Mouse (Mus musculus) CD4-positive helper T cell, adult 2 months (primary cell): ENCODE measurements around the gene Cys1.
"Not testable (repeated sequence)": the region's sequence is repeated elsewhere in the genome, so short reads cannot be mapped to it uniquely, and the experiment has no call there.

ENCODE experiments used
- DNase-seq: peaks from one replicate; pipeline ENCODE4 v3.0.0-alpha.2; 2012; ENCODE audit warnings: low read depth, missing footprints, low spot score

The Cys1 gene

GRCm38 (mm10) chr12:24681286-24682023 lies at the start of gene Cys1:
Gene Cys1 (minus strand): TSS chr12:24681813.
- DNase-seq, result no peak

DNA sequence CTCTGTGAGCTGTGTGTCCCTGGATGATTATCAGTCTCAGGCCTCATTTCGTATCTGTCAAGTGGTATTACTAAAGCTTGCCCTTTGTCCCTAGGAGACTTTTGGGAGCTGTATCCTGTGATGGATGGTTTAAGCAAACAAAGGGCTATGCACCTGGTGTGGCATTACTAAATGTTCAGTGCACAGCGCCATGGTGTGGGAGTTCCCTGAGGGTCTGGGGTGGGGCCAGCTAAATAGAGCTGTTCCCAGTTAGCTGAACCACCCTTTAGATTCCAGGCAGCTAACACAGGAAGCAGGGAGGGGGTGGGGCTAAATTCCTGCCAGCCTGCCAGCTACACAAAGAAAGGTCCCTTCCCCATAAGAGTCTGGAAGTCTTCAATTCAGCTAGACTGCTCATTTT lies 42.8 kb upstream of the Cys1 start:
- no peak for DNase-seq

DNA sequence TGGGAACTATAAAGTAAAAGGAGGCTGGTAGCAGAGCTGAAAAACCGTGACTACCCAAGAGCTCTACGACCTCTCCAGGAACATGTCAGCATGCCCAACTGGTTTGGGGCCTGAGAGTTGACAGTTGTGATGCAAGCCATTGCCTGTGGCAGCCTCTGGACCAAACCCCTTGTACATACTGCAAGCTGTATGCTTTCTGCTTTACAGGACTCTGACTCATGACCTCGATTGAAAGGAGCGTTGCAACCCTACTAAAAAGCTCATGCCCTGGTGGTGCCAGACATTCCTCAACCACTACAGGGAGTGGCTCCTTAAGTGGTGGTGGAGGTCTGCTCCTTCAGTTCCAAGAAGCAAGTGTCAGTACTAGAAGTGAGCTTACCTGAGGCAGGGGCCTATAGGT lies 42.2 kb upstream of the Cys1 start:
- DNase-seq, result no peak

GRCm38 (mm10) chr12:24723434-24723833 lies 41.8 kb upstream of the Cys1 start:
- no peak for DNase-seq

DNA sequence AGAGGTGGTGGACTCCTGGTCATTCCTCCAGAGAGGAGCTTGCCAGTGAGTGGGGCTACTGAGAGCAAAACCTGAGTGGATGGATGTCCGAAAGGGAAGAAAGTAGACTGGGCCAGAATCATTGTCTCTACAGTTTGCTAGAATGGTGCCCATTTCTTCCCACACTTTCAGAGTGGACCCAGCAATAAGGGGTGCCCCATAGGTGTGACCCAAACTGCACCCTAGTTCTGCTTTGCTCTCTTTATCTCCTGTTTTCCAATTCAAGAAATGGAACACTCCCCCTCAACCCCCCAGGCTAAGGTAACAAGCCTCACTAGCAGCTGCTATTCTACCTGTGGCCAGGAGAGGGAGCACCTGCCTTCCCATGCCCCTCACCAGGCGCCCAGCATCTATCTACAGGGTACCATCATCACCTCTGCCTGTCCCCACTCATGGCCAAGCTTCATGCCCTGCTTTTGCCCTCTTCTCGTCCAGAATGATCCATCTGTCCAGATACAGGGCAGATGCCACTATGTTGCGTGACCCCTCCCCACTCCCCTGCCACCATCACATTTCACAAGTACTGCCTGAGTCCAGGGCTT lies 35.2 kb upstream of the Cys1 start:
- DNase-seq, result peak; percentile 51

GRCm38 (mm10) chr12:24715268-24715896 lies 33.8 kb upstream of the Cys1 start:
- no peak for DNase-seq

DNA sequence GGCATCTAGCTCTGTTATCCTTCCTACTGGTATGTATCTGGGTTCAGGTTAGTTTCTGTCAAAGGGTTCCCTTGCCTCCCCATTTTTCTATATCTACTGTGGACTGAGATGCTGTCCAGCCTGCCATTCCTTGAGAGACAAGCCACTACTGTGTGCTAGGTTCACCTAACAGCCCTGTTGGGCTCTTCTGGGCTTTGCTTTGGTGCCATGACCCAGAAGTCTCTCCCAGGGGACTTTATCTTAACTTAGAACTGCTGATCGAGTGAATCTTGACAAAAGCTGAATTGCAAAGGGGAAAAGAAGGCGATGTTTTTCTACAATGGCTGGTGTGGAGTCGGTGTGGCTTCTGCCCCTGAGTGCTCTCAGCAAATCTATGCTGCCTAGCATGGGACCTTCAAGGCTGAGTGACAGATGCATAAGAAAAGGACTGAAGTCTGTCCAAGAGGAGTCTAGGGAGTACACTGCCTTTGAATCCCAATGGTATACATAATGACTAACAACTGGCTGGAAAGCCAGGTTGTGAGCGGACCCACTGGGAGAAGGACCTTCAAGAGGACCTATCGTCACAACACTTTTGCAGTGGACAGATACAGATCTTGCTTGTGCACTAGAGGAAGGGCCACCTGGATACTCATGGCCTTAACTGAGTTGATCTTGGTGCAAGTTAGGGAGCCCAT lies 33.1 kb upstream of the Cys1 start:
- no peak for DNase-seq

DNA sequence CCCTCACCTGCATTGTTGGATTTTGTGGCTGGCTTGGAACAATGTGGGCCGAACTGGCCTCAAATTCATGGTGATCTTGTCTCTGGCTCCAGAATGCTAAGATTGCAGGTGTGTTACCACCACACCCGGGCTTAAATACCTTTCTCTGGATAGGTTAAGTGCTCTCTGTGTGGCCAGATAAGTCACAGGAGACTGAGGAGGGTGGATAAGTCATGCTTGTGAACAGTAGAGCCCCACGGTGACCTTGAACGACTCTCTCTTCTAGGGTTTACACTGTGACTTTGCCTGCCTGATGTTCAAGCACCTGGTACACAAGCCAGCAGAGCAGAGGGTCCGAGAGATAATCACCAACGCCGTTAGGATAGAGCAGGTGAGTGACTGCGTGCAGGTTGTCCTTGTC lies 30.8 kb upstream of the Cys1 start:
- no peak for DNase-seq

GRCm38 (mm10) chr12:24710672-24711071 lies 29.1 kb upstream of the Cys1 start:
- DNase-seq, result peak; percentile 67

GRCm38 (mm10) chr12:24709831-24710508 lies 28.4 kb upstream of the Cys1 start:
- peak; percentile 85 for DNase-seq

- peak; percentile 52 for DNase-seq
These were observed 27.8 kb upstream of the Cys1 start for GRCm38 (mm10) chr12:24709409-24709808.

GRCm38 (mm10) chr12:24708824-24709218 lies 27.2 kb upstream of the Cys1 start:
- DNase-seq, result no peak

GRCm38 (mm10) chr12:24707954-24708823 lies 26.6 kb upstream of the Cys1 start, which contains the start of gene Rrm2:
Gene Rrm2 (plus strand): TSS chr12:24708241.
- DNase-seq, result peak; percentile 95

- DNase-seq, result peak; percentile 23
These were observed 25.8 kb upstream of the Cys1 start for GRCm38 (mm10) chr12:24707480-24707802.

DNA sequence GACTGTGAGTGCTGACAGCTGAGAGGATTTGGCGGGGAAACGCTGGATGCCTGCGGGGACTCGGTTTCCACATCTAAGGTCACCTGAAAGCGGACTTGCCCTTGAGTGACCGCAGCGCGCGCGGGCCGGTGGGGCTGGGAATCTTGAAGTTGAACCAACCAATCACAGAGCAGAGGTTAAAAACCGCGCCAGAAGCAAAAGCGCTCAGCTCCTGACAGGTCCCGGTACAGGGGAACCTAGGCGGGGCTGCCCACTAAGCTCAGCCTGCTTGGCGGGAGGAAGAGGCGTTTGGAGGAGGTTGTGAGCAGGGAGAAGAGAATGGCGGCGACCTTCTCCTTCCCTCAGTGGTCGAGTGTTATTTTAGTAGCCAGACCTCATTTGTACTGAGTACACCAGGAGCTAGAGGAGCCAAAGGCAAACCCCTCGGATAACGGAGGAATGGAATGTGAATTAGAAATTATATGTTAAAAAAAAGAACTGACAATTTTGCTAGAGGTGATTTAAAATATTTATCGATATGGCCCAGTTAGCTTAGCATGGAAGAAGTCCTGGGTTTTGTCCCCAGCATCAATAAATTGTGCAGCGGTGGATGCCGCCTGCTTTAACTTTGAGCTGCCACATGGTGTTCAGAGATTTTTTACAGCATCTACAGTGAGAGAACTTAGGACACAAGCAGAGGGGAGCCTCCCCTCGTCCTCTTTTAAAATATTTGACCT lies 25.3 kb upstream of the Cys1 start:
- peak; percentile 63 for DNase-seq

- DNase-seq, result no peak
These were observed 24.1 kb upstream of the Cys1 start for GRCm38 (mm10) chr12:24705502-24706263.

GRCm38 (mm10) chr12:24703013-24703412 lies 21.4 kb upstream of the Cys1 start:
- DNase-seq, result no peak

DNA sequence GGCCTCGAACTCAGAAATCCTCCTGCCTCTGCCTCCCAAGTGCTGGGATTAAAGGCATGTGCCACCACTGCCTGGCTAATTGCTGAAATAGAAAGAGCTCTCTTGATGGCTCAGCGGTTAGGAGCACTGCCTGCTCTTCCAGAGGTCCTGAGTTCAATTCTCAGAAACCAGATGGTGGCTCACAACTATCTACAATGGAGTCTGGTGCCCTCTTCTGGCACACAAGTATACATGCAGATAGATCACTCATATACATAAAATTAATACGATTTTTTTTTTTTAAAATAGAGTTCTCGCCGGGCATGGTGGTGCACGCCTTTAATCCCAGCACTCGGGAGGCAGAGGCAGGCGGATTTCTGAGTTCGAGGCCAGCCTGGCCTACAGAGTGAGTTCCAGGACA lies 20.0 kb upstream of the Cys1 start:
- DNase-seq, result not testable (repeated sequence)

DNA sequence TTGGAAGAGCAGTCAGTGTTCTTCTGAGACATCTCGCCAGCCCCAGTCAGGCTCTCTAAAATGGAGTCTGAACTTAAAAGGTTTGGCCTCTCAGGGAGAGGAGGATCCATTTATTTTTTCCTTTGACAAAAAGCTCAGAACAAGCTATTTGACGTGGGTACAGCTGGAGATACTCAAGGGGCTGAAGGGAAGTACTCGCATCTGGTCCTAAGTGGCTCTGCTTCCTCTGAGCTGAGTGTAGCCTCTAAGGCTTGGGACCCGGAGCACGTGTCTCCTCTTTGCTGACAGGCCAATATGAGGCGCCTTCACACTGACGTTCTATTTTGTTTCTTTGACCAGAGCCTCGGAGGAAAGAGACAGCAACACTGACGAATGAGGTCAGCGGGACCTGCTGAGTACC lies 18.0 kb upstream of the Cys1 start:
- no peak for DNase-seq

DNA sequence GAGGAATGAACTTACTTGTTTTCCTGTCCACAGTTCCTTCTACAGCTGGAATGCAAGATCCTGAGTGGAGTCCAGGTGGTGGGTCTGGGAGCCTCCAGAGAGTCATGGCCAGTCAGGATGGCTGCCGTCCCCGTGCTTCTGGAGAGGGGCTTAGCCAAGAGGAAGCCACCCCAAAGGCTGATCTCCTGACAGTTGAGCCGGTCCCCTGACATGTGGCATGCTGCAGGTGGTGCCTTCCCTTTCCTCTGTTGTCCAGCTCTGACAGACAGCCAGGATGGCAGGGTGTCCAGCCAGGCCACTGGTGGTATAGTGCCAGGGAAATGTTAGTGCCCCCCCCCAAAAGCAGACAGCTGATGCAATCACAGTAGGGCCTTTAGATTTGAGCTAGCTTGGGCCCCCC lies 16.9 kb upstream of the Cys1 start:
- DNase-seq, result no peak
